Mouse (Mus musculus): ENCODE results near the gene Krtap29-1.

Gene Krtap29-1

GRCm38 (mm10) chr11:99937751-99938264 lies 41.0 kb downstream of the Krtap29-1 start:
- no peak for DNase-seq

- no peak for DNase-seq
Observed at GRCm38 (mm10) chr11:99935991-99936390, 42.9 kb downstream of the Krtap29-1 start, which contains the start of gene Krtap31-2. Krtap31-2 (plus strand) TSS chr11:99936291.
